Mouse (Mus musculus): Measurements from ENCODE around the gene Clk2. TPM values are rescaled to one million over a fixed set of nuclear protein-coding genes. Genes with fewer than 3 reads are reported as not detected.

The Clk2 gene
- polyA plus RNA-seq, 1 experiment: 67.8 TPM

DNA sequence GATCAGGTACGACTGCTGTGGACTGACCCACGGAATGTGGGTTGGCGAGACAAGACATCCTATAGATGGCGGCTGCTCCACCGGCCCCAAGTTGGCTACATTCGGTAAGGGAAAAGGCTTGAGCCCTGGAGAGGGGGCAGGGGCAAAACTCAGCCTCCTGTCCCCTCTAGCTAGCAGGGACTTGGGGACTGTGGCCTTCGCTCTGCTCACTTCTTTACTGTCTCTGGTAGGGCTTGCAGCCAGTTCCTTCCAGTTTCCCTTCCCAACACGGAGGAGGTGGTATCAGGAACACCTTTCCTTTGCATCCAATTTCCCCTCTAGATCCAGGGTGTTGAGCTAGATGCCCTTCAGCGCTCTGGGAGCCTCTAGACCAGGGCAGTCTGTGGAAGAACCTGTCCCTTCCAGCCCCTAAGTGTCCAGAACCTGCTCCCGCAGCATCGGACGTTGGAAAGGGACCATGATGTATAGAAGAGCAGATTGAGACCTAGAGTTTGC lies 60.8 kb downstream of the Clk2 start:
- Histone ChIP-seq H3K4me3 (replicated peaks; ENCODE audit: extremely low read depth, low read depth, low read length) (no peak overlapping the region), H3K4me1 (ENCODE audit: control insufficient read depth, insufficient read depth, low read length) (peaks cover 4% of the 10 kb centered on the region; the same call in 1 of the 2 replicates)
- 65% methylated on average over 12 of the region's 12 CpGs for WGBS
- TF ChIP-seq CTCF (IDR thresholded peaks at IDR 0.05; ENCODE audit: insufficient read depth, low read length) (no peak), POLR2A (IDR thresholded peaks at IDR 0.05; ENCODE audit: borderline replicate concordance, extremely low read depth, low read depth, low read length) (no peak)
- no peak for DNase-seq

GRCm38 (mm10) chr3:89225918-89226317 lies 61.3 kb downstream of the Clk2 start:
- no peak for DNase-seq
- Histone ChIP-seq H3K4me3 (replicated peaks; ENCODE audit: extremely low read depth, low read depth, low read length) (no peak overlapping the region), H3K4me1 (ENCODE audit: control insufficient read depth, insufficient read depth, low read length) (peaks cover 4% of the 10 kb centered on the region; the same call in 1 of the 2 replicates)
- TF ChIP-seq CTCF (IDR thresholded peaks at IDR 0.05; ENCODE audit: insufficient read depth, low read length): no peak
- TF ChIP-seq POLR2A (IDR thresholded peaks at IDR 0.05; ENCODE audit: borderline replicate concordance, extremely low read depth, low read depth, low read length): no peak
- WGBS: 54% methylated on average over 4 of the region's 4 CpGs

- no peak for DNase-seq
- WGBS: 59% methylated on average over 11 of the region's 11 CpGs
- Histone ChIP-seq H3K4me3 (replicated peaks; ENCODE audit: extremely low read depth, low read depth, low read length) (no peak overlapping the region), H3K4me1 (ENCODE audit: control insufficient read depth, insufficient read depth, low read length) (peaks cover 4% of the 10 kb centered on the region; the same call in 1 of the 2 replicates)
- TF ChIP-seq CTCF (IDR thresholded peaks at IDR 0.05; ENCODE audit: insufficient read depth, low read length) (no peak), POLR2A (IDR thresholded peaks at IDR 0.05; ENCODE audit: borderline replicate concordance, extremely low read depth, low read depth, low read length) (no peak)
Observed at GRCm38 (mm10) chr3:89226361-89226760, 61.8 kb downstream of the Clk2 start.

Other genes starting within 250 kb of the Clk2 start
- 7.4 and 11.7 TPM in 2 replicates for gene Ash1l, start 214.2 kb upstream of the Clk2 start, polyA plus RNA-seq (2012; rRNA removed)
- 23.5 and 28.9 TPM in 2 replicates for gene Dap3, start 213.6 kb upstream of the Clk2 start, polyA plus RNA-seq (2012; rRNA removed)
- gene Rusc1, start 71.5 kb upstream of the Clk2 start, polyA plus RNA-seq (2012; rRNA removed): 56.3 and 61.3 TPM in 2 replicates
- not detected in 2 replicates for gene Gm43738, start 63.7 kb upstream of the Clk2 start, polyA plus RNA-seq (2012; rRNA removed)
- 81.2 and 128 TPM in 2 replicates for gene Fdps, start 62.8 kb upstream of the Clk2 start, polyA plus RNA-seq (2012; rRNA removed)
- 0.94 and 1.1 TPM in 2 replicates for gene Pklr, start 28.7 kb upstream of the Clk2 start, polyA plus RNA-seq (2012; rRNA removed)
- 0.33 and 0.67 TPM in 2 replicates for gene Hcn3, start 4.6 kb upstream of the Clk2 start, polyA plus RNA-seq (2012; rRNA removed)
- 123 and 127 TPM in 2 replicates for gene Scamp3, start 12.7 kb downstream of the Clk2 start, polyA plus RNA-seq (2012; rRNA removed)
- 36.7 and 39.0 TPM in 2 replicates for gene Fam189b, start 18.3 kb downstream of the Clk2 start, polyA plus RNA-seq (2012; rRNA removed)
- gene Gba, start 38.1 kb downstream of the Clk2 start, polyA plus RNA-seq (2012; rRNA removed): 56.4 and 94.2 TPM in 2 replicates
- 134 and 139 TPM in 2 replicates for gene Thbs3, start 50.4 kb downstream of the Clk2 start, polyA plus RNA-seq (2012; rRNA removed)
- gene Mtx1, start 62.3 kb downstream of the Clk2 start, polyA plus RNA-seq (2012; rRNA removed): 107 and 110 TPM in 2 replicates
- gene Muc1, start 64.3 kb downstream of the Clk2 start, polyA plus RNA-seq (2012; rRNA removed): 294 and 354 TPM in 2 replicates
- gene Krtcap2, start 81.2 kb downstream of the Clk2 start, polyA plus RNA-seq (2012; rRNA removed): 189 and 252 TPM in 2 replicates
- gene Trim46, start 81.5 kb downstream of the Clk2 start, polyA plus RNA-seq (2012; rRNA removed): 11.0 and 11.8 TPM in 2 replicates
- 411 and 476 TPM in 2 replicates for gene Dpm3, start 94.6 kb downstream of the Clk2 start, polyA plus RNA-seq (2012; rRNA removed)
- gene Slc50a1, start 105.8 kb downstream of the Clk2 start, polyA plus RNA-seq (2012; rRNA removed): 228 and 297 TPM in 2 replicates
- gene Efna1, start 116.3 kb downstream of the Clk2 start, polyA plus RNA-seq (2012; rRNA removed): 132 and 134 TPM in 2 replicates
- 4.1 and 20.3 TPM in 2 replicates for gene Efna3, start 158.2 kb downstream of the Clk2 start, polyA plus RNA-seq (2012; rRNA removed)
- 7.3 and 9.3 TPM in 2 replicates for gene Efna4, start 173.2 kb downstream of the Clk2 start, polyA plus RNA-seq (2012; rRNA removed)
- 190 and 225 TPM in 2 replicates for gene Adam15, start 185.2 kb downstream of the Clk2 start, polyA plus RNA-seq (2012; rRNA removed)
- 0.28 and 0.31 TPM in 2 replicates for gene Dcst2, start 197.2 kb downstream of the Clk2 start, polyA plus RNA-seq (2012; rRNA removed)
- gene Dcst1, start 200.5 kb downstream of the Clk2 start, polyA plus RNA-seq (2012; rRNA removed): 0.06 TPM in 1 of 2 replicates, not detected in the other
- gene Zbtb7b, start 230.0 kb downstream of the Clk2 start, polyA plus RNA-seq (2012; rRNA removed): 63.0 and 64.0 TPM in 2 replicates
- gene Lenep, start 238.0 kb downstream of the Clk2 start, polyA plus RNA-seq (2012; rRNA removed): 0.45 and 1.5 TPM in 2 replicates
- gene Flad1, start 247.1 kb downstream of the Clk2 start, polyA plus RNA-seq (2012; rRNA removed): 22.9 and 26.6 TPM in 2 replicates